Mouse (Mus musculus) heart, postnatal 0 days (tissue): ENCODE measurements around the gene Fgfr3.

Source experiments
- CTCF ChIP-seq: IDR thresholded peaks from 2 replicates; pipeline ENCODE4 v1.5.1; 2016; ENCODE audit warnings: antibody characterized with exemption, control low read depth, low read depth
- EP300 ChIP-seq: IDR thresholded peaks from 2 replicates; pipeline ENCODE4 v1.6.1; 2016; ENCODE audit warnings: antibody characterized with exemption, low read depth

DNA sequence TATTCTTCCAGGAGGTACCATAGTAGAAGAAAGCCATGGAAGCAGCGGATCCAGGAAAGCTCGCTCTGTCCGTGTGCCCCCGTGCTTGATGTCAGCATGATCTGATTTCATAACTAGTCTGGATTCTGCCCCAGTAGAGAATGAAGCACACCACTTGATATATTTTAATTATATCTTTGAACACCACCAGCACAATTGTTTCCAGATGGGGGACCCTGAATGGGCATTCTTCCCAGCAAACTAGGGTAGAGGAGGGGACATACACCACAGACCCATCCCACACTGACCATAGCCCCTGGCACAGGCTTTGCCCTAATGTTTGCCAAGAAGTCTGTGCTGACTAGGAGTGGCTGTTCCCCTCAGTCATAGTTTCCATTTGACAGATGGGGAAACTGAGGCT is 36.5 kb upstream of the Fgfr3 start:
- TF ChIP-seq CTCF (no peak), EP300 (no peak)
